Mouse (Mus musculus) neutrophil, adult 83 days (primary cell): ENCODE measurements around the gene Usp24. TPM values are rescaled to one million over a fixed set of nuclear protein-coding genes. Genes with fewer than 3 reads are reported as not detected.

Experiments used
- total RNA-seq, 2 experiments: library from RNA; stranded (reverse); gene quantifications; one replicate each; pipeline ENCODE4 v1.2.4; 2023

The Usp24 gene
- total RNA-seq = 10 to 100 TPM; 21.8 to 22.9 TPM

DNA sequence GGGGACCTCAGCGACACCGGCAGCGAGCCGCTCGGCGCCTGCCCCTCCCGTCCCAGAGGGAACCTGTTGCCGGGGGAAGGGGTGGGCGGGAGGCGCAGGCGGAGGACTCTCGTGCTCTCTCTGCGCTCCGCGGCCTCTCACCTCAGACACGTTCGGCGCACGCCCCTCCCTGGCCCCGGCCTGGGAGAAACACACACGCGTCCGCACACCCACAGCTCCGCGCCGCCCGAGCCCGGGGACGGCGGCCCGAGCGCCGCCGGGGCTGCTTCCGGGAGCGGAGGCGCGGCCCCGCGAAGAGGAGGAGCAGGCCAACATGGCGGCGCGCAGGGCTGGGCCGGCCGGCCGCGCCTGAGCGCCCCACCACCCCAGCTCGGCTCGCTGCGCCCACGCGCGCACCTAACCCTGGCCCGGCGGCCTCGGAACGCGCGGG, at the start of gene Usp24:
TSS of gene Usp24 (plus strand) at position 293 of the 430 bp plus-strand sequence.

Other genes starting within 250 kb of the Usp24 start
- gene Pcsk9, start 148.1 kb downstream of the Usp24 start, total RNA-seq = not detected
- gene Bsnd, start 176.1 kb downstream of the Usp24 start, total RNA-seq = not detected
- gene Dhcr24, start 244.8 kb downstream of the Usp24 start, total RNA-seq = 1 to 10 TPM; 4.3 to 6.0 TPM